7 mouse cellular contexts compared by ENCODE assay signal in the genomic region with DNA sequence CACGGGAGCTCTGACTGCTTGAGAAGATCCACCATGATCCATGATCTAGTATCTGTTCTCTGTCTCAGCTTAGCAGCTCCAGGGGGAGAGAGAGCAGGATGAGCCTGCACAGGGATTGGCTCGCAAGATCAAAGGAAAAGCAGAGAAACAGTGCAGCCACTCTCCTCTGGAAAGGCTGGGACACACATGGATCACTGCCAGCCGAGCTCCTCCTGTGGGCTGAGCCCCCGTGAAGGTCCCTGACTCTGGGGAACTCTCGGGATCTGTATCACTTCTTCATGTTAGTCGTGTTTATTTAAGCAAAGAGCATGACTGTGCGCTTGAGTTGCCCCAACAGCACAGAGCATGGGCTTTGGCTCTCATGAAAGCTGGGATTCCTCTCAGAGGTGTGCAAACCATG. TPM values are rescaled to one million over a fixed set of nuclear protein-coding genes. Genes with fewer than 3 reads are reported as not detected.
DNase-seq lines count a peak whose midpoint lies in the region; ATAC-seq and TF ChIP-seq lines count a peak whose summit lies in the region.

No protein-coding gene starts in this region.

- no peaks in the 10 kb centered on the region for H3K36me3 ChIP-seq in kidney, postnatal 0 days (ENCODE audit: insufficient read depth, low read length)
- H3K36me3 ChIP-seq in intestine, embryonic 15.5 days = no peaks in the 10 kb centered on the region
- no peaks in the 10 kb centered on the region for H3K36me3 ChIP-seq in neural tube, embryonic 15.5 days

- H3K27ac ChIP-seq in kidney, postnatal 0 days = 0 out of 2 replicates have a peak overlapping the region, but pooled peaks have one; percentile 48
- H3K27ac ChIP-seq in intestine, embryonic 15.5 days = no peak overlapping the region
- no peak overlapping the region for H3K27ac ChIP-seq in neural tube, embryonic 15.5 days (replicated peaks)

- H3K27me3 ChIP-seq in kidney, postnatal 0 days (ENCODE audit: insufficient read depth, low read length) = no peaks in the 10 kb centered on the region
- no peaks in the 10 kb centered on the region for H3K27me3 ChIP-seq in intestine, embryonic 15.5 days (replicated peaks)
- no peaks in the 10 kb centered on the region for H3K27me3 ChIP-seq in neural tube, embryonic 15.5 days (replicated peaks)

- H3K9me3 ChIP-seq in kidney, postnatal 0 days (replicated peaks; ENCODE audit: low read length) = no peaks in the 10 kb centered on the region
- H3K9me3 ChIP-seq in intestine, embryonic 15.5 days = no peaks in the 10 kb centered on the region
- no peaks in the 10 kb centered on the region for H3K9me3 ChIP-seq in neural tube, embryonic 15.5 days (replicated peaks)

- H3K4me2 ChIP-seq in kidney, postnatal 0 days (ENCODE audit: low read length) = peak overlapping the region; percentile 17; the same call in 1 of the 2 replicates
- H3K4me2 ChIP-seq in intestine, embryonic 15.5 days (replicated peaks) = peak overlapping the region; percentile 36
- H3K4me2 ChIP-seq in neural tube, embryonic 15.5 days = 0 out of 2 replicates have a peak overlapping the region, but pooled peaks have one; percentile 11

- peaks cover 3% of the 10 kb centered on the region; the same call in 1 of the 2 replicates for H3K4me1 ChIP-seq in kidney, postnatal 0 days (replicated peaks; ENCODE audit: insufficient read depth, low read length)
- H3K4me1 ChIP-seq in intestine, embryonic 15.5 days (replicated peaks) = peaks cover 12% of the 10 kb centered on the region; the same call in 1 of the 2 replicates
- H3K4me1 ChIP-seq in neural tube, embryonic 15.5 days = peaks cover 15% of the 10 kb centered on the region; the same call in 1 of the 2 replicates

- ATAC-seq in kidney, postnatal 0 days (replicated peaks; ENCODE audit: low FRiP score, low read depth) = no peak; the same call in 1 of the 2 replicates
- peak; percentile 84 for ATAC-seq in intestine, embryonic 15.5 days
- ATAC-seq in neural tube, embryonic 15.5 days (ENCODE audit: low FRiP score) = no peak
- ATAC-seq in activated CD4-positive, CD25-positive, alpha-beta regulatory T cell, adult 4 months = no peak

- H3K4me3 ChIP-seq in kidney, postnatal 0 days (replicated peaks; ENCODE audit: low read depth, low read length) = no peak overlapping the region
- no peak overlapping the region for H3K4me3 ChIP-seq in intestine, embryonic 15.5 days (replicated peaks)
- no peak overlapping the region for H3K4me3 ChIP-seq in neural tube, embryonic 15.5 days (replicated peaks)

- TF ChIP-seq CTCF in kidney, postnatal 0 days (IDR thresholded peaks at IDR 0.05; ENCODE audit: low read depth) = no peak

- DNase-seq in kidney, postnatal 0 days (ENCODE audit: low spot score) = peak; percentile 84
- DNase-seq in kidney, postnatal 36 days = no peak
- peak; percentile 64 for DNase-seq in adrenal gland, postnatal 25 days
- no peak for DNase-seq in thymus, postnatal 4 days

- 5% methylated on average over 7 of the region's 7 CpGs for WGBS in kidney, postnatal 0 days
- WGBS in intestine, embryonic 15.5 days = 9% methylated on average over 7 of the region's 7 CpGs
- WGBS in neural tube, embryonic 15.5 days = 13% methylated on average over 7 of the region's 7 CpGs

- H3K9ac ChIP-seq in kidney, postnatal 0 days (ENCODE audit: low read depth, low read length) = no peak overlapping the region
- no peak overlapping the region for H3K9ac ChIP-seq in intestine, embryonic 15.5 days
- H3K9ac ChIP-seq in neural tube, embryonic 15.5 days (replicated peaks) = no peak overlapping the region

RNA-seq across cellular contexts. Expression of a gene that starts 49.4 kb away (rescaled TPM):
- polyA plus RNA-seq in kidney, postnatal 0 days (2015; fragmentation: Nextera tagmentation; extraction: Ambion mirVana) = 0.09 TPM in 1 of 2 replicates, not detected in the other
- not detected in 2 replicates for total RNA-seq in adrenal gland, postnatal 25 days (2021)
- not detected in 2 replicates for polyA plus RNA-seq in intestine, embryonic 15.5 days (2015; fragmentation: Nextera tagmentation; extraction: Ambion mirVana)
- polyA plus RNA-seq in neural tube, embryonic 15.5 days (2015; fragmentation: Nextera tagmentation; extraction: Ambion mirVana) = 0.11 TPM in 1 of 2 replicates, not detected in the other
- not detected for polyA plus RNA-seq in activated CD4-positive, CD25-positive, alpha-beta regulatory T cell, adult 4 months (2017; shearing (Covaris generic))

Comparison
In these comparisons a context has a peak if more than half of its experiments do, and no peak if none do; other contexts are left out.
1. DNase-seq: peak in kidney, postnatal 0 days (single experiment) and adrenal gland, postnatal 25 days (single experiment); none in kidney, postnatal 36 days (0 of 2) and thymus, postnatal 4 days (single experiment).
2. Peak in every context shown above with its lines, with median percentiles within 50 percentile points of each other: H3K4me2 ChIP-seq.